Mouse (Mus musculus) neural tube, embryonic 11.5 days (tissue): ENCODE results near the gene Atpif1. TPM values are rescaled to one million over a fixed set of nuclear protein-coding genes. Genes with fewer than 3 reads are reported as not detected.
A peak's percentile ranks its signal among the peaks of the same experiment; 100 is the strongest.
"Not testable (repeated sequence)": the region's sequence is repeated elsewhere in the genome, so short reads cannot be mapped to it uniquely, and the experiment has no call there.

ENCODE experiments used
- ATAC-seq: fragments of 200-750 bp; cut with Nextera tagmentation; 2 replicates; pipeline ENCODE4 v1.8.0; 2017; ENCODE audit warnings: moderate number of reproducible peaks, mild to moderate bottlenecking, moderate TSS enrichment, moderate library complexity; ENCODE audit not compliant: insufficient read depth, low FRiP score, low TSS enrichment
- DNase-seq: peaks from one replicate; pipeline ENCODE4 v3.0.0-alpha.2; 2015; ENCODE audit warnings: low spot score
- H3K27ac ChIP-seq: fragments of 300-500 bp; sonication (generic); 2 replicates; pipeline ENCODE4 v1.5.1; 2014; ENCODE audit warnings: low read depth, mild to moderate bottlenecking, low read length
- H3K27me3 ChIP-seq: fragments of 300-500 bp; sonication (generic); 2 replicates; pipeline ENCODE4 v1.6.1; 2014; ENCODE audit warnings: mild to moderate bottlenecking, low read length, mixed read lengths; ENCODE audit not compliant: control insufficient read depth, insufficient read depth
- H3K36me3 ChIP-seq: fragments of 300-500 bp; sonication (generic); 2 replicates; pipeline ENCODE4 v1.6.1; 2014; ENCODE audit warnings: mild to moderate bottlenecking, low read length, moderate library complexity, mixed read lengths; ENCODE audit not compliant: control insufficient read depth, insufficient read depth
- H3K4me1 ChIP-seq: fragments of 300-500 bp; sonication (generic); 2 replicates; pipeline ENCODE4 v1.6.1; 2014; ENCODE audit warnings: low read length, mixed read lengths; ENCODE audit not compliant: control insufficient read depth, insufficient read depth
- H3K4me2 ChIP-seq: fragments of 300-500 bp; sonication (generic); 2 replicates; pipeline ENCODE4 v1.6.1; 2014; ENCODE audit warnings: low read depth, mild to moderate bottlenecking, moderate library complexity
- H3K4me3 ChIP-seq: fragments of 300-500 bp; sonication (generic); 2 replicates; pipeline ENCODE4 v1.5.1; 2014; ENCODE audit warnings: low read depth, low read length
- H3K9ac ChIP-seq: fragments of 300-500 bp; sonication (generic); 2 replicates; pipeline ENCODE4 v1.6.1; 2014; ENCODE audit warnings: mild to moderate bottlenecking, low read length
- H3K9me3 ChIP-seq: fragments of 300-500 bp; sonication (generic); 2 replicates; pipeline ENCODE4 v1.6.1; 2016; ENCODE audit warnings: low read length; ENCODE audit not compliant: control insufficient read depth
- WGBS: fragments of 180-500 bp; shearing (Covaris S2); extraction: QIAGEN DNeasy Blood & Tissue Kit; methylation state at CpG from one replicate; pipeline ENCODE4 v1.1.7; 2014; 5-methylcytosine and 5-hydroxymethylcytosine counted together
- polyA plus RNA-seq: library from polyadenylated mRNA; unstranded; fragments of >200 nt; fragmentation: Nextera tagmentation; extraction: Ambion mirVana; gene quantifications from 2 replicates; pipeline ENCODE4 v1.2.1, GENCODE M21; 2014

Atpif1 gene
- polyA plus RNA-seq, 1 experiment from 2014 or later, result 1,030 TPM

DNA sequence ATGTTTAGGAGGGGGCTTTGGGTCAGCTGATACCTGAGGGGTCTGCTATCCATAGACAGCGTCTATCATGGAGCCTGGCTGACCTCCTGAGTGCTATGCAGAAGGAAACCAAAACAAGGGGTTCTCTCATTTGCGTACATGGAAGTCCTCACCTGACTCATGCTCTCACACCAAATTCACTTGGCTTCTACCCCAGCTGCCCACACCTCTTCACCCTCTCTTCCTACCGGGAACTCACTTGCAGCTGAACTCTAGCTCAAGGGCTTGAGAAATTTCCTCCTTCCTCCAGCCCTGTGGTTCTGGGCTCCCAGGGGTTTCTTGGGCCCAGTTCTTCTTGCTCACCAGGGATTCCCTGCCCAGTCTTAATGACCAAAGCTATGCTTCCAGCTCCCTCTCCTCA is 29.8 kb upstream of the Atpif1 start:
- Histone ChIP-seq H3K9me3 (no peaks in the 10 kb centered on the region), H3K4me2 (no peak overlapping the region), H3K36me3 (no peaks in the 10 kb centered on the region), H3K4me1 (no peaks in the 10 kb centered on the region), H3K27ac (no peak overlapping the region), H3K27me3 (no peaks in the 10 kb centered on the region), H3K9ac (no peak overlapping the region), H3K4me3 (no peak overlapping the region)
- DNase-seq, result no peak
- WGBS, result 83% methylated on average over 3 of the region's 3 CpGs
- no peak for ATAC-seq

GRCm38 (mm10) chr4:132555550-132555949 is 22.1 kb upstream of the Atpif1 start:
- not testable (repeated sequence) for H3K9ac ChIP-seq, H3K4me3 ChIP-seq, DNase-seq, H3K27ac ChIP-seq, H3K27me3 ChIP-seq, ATAC-seq, H3K36me3 ChIP-seq, H3K9me3 ChIP-seq, H3K4me1 ChIP-seq, H3K4me2 ChIP-seq
- 95% methylated on average over 7 of the region's 7 CpGs for WGBS

DNA sequence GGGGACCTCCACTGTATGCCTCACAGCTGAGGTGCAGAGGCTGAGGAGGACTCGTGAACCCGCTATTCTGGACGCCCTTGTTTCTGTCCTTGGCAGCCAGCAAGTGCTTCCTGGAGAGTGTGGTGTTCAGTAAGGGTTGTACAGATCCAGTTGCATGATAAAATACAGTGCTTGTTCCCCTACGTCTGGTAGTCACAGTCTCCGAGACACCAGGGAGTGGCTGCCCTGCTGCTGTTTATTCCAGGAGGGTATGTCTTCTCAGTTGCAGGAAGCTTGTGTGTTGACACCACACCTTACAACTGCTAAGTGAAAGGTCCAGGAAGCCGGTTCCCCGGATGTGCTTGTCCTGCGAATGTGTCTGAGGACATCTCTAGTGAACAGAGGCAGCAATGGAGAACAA is 21.2 kb upstream of the Atpif1 start:
- no peak overlapping the region for H3K27ac ChIP-seq
- H3K4me1 ChIP-seq, result no peaks in the 10 kb centered on the region
- no peak for DNase-seq
- H3K9ac ChIP-seq, result no peak overlapping the region
- no peak overlapping the region for H3K4me3 ChIP-seq
- H3K36me3 ChIP-seq, result peaks cover 10% of the 10 kb centered on the region
- 84% methylated on average over 8 of the region's 8 CpGs for WGBS
- H3K9me3 ChIP-seq, result no peaks in the 10 kb centered on the region
- no peaks in the 10 kb centered on the region for H3K27me3 ChIP-seq
- no peak overlapping the region for H3K4me2 ChIP-seq
- ATAC-seq, result no peak

GRCm38 (mm10) chr4:132554221-132554620 is 20.8 kb upstream of the Atpif1 start:
- ATAC-seq (no peak), DNase-seq (no peak)
- no peak overlapping the region for H3K4me3 ChIP-seq
- no peaks in the 10 kb centered on the region for H3K27me3 ChIP-seq
- WGBS, result 71% methylated on average over 5 of the region's 5 CpGs
- no peaks in the 10 kb centered on the region for H3K9me3 ChIP-seq
- no peak overlapping the region for H3K27ac ChIP-seq
- H3K4me1 ChIP-seq, result no peaks in the 10 kb centered on the region
- no peak overlapping the region for H3K4me2 ChIP-seq
- H3K9ac ChIP-seq, result no peak overlapping the region
- peaks cover 13% of the 10 kb centered on the region for H3K36me3 ChIP-seq

- H3K27me3 ChIP-seq, result no peaks in the 10 kb centered on the region
- H3K4me3 ChIP-seq, result no peak overlapping the region
- H3K9me3 ChIP-seq, result no peaks in the 10 kb centered on the region
- no peak for ATAC-seq
- no peak overlapping the region for H3K9ac ChIP-seq
- DNase-seq, result peak; percentile 55
- 59% methylated on average over 8 of the region's 8 CpGs for WGBS
- H3K4me2 ChIP-seq, result no peak overlapping the region
- H3K27ac ChIP-seq, result no peak overlapping the region
- H3K4me1 ChIP-seq, result no peaks in the 10 kb centered on the region
- peaks cover 22% of the 10 kb centered on the region; the same call in 1 of the 2 replicates for H3K36me3 ChIP-seq
Observed at GRCm38 (mm10) chr4:132545851-132546250, 12.4 kb upstream of the Atpif1 start.

- Histone ChIP-seq H3K4me3 (no peak overlapping the region), H3K4me2 (no peak overlapping the region), H3K9me3 (no peaks in the 10 kb centered on the region), H3K4me1 (no peaks in the 10 kb centered on the region), H3K27ac (no peak overlapping the region), H3K36me3 (peaks cover 20% of the 10 kb centered on the region), H3K9ac (no peak overlapping the region), H3K27me3 (no peaks in the 10 kb centered on the region)
- DNase-seq, result no peak
- 89% methylated on average over 1 of the region's 1 CpGs for WGBS
- no peak for ATAC-seq
Observed at GRCm38 (mm10) chr4:132542724-132543123, 9.3 kb upstream of the Atpif1 start.

GRCm38 (mm10) chr4:132541413-132541812 is 8.0 kb upstream of the Atpif1 start:
- no peak overlapping the region for H3K27ac ChIP-seq
- WGBS, result 97% methylated on average over 4 of the region's 4 CpGs
- peaks cover 16% of the 10 kb centered on the region for H3K36me3 ChIP-seq
- H3K4me2 ChIP-seq, result no peak overlapping the region
- H3K4me3 ChIP-seq, result no peak overlapping the region
- H3K9me3 ChIP-seq, result no peaks in the 10 kb centered on the region
- H3K4me1 ChIP-seq, result peaks cover 1% of the 10 kb centered on the region; the same call in 1 of the 2 replicates
- no peaks in the 10 kb centered on the region for H3K27me3 ChIP-seq
- DNase-seq, result no peak
- no peak for ATAC-seq
- H3K9ac ChIP-seq, result no peak overlapping the region

DNA sequence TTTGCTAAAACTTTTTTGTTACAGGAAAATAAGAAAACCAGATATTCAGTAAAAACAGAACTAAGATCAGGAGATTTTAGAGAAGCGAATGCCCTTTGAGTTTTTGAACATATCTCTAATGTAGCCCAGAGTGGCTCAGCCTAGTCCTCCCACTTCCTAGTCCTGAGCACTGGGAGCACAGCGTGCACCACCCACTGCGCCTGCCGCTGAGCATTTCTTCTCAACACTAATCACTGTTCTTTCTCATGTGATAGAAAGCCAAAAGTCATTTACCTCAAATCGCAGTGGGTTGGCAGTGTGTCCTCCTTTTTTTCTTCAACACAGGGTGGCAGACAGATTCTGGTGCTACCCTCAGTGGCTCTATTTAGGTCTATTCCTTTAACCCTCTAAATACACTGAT is 6.0 kb upstream of the Atpif1 start:
- Histone ChIP-seq H3K9me3 (no peaks in the 10 kb centered on the region), H3K36me3 (peaks cover 11% of the 10 kb centered on the region)
- 91% methylated on average over 5 of the region's 5 CpGs for WGBS

GRCm38 (mm10) chr4:132535406-132536121 is 2.1 kb upstream of the Atpif1 start, which contains the start of gene Dnajc8:
TSS of gene Dnajc8 (plus strand) at chr4:132535550.
- peak; percentile 49 for ATAC-seq
- H3K4me3 ChIP-seq, result peak within 1 kb of the TSS; percentile 99
- H3K36me3 ChIP-seq, result peaks cover 5% of the 10 kb centered on the region; the same call in 1 of the 2 replicates
- DNase-seq, result peak; percentile 93
- WGBS, result under 1% methylated on average over 60 of the region's 60 CpGs
- no peaks in the 10 kb centered on the region for H3K27me3 ChIP-seq
- H3K27ac ChIP-seq, result peak within 1 kb of the TSS; percentile 72
- H3K9ac ChIP-seq, result peak within 1 kb of the TSS; percentile 95
- H3K9me3 ChIP-seq, result no peaks in the 10 kb centered on the region
- H3K4me2 ChIP-seq, result peak within 1 kb of the TSS; percentile 85
- H3K4me1 ChIP-seq, result peaks cover 8% of the 10 kb centered on the region

More for the DNA sequence above, 6.0 kb upstream of the Atpif1 start:
- no peak overlapping the region for H3K9ac ChIP-seq
- no peak overlapping the region for H3K27ac ChIP-seq
- DNase-seq (no peak), ATAC-seq (no peak)
- no peaks in the 10 kb centered on the region for H3K27me3 ChIP-seq
- peaks cover 5% of the 10 kb centered on the region; the same call in 1 of the 2 replicates for H3K4me1 ChIP-seq
- H3K4me2 ChIP-seq, result no peak overlapping the region
- no peak overlapping the region for H3K4me3 ChIP-seq
